Mouse (Mus musculus) MEL (cell line): ENCODE results near the gene Trip13.

Experiments
- EP300 ChIP-seq, 2 experiments: IDR thresholded peaks; 2 replicates each; pipeline ENCODE4 v1.6.1; 2011; ENCODE audit warnings: improper control_type of control experiment in 2 of 2, low read length in 2 of 2, low read depth in 1 of 2, mild to moderate bottlenecking in 1 of 2
- POLR2A ChIP-seq, 2 experiments: IDR thresholded peaks; 2 replicates each; pipeline ENCODE4 v1.6.1; 2011 to 2012; ENCODE audit warnings: low read length in 2 of 2, mild to moderate bottlenecking in 2 of 2, control low read depth in 1 of 2, improper control_type of control experiment in 1 of 2, low read depth in 1 of 2, moderate library complexity in 1 of 2; ENCODE audit not compliant: control insufficient read depth in 1 of 2, insufficient read depth in 1 of 2, poor library complexity in 1 of 2
- SMC3 ChIP-seq: IDR thresholded peaks from 2 replicates; pipeline ENCODE4 v1.6.1; 2011; ENCODE audit warnings: low read depth, low read length, improper control_type of control experiment

GRCm38 (mm10) chr13:73963551-73963950 is 26.0 kb upstream of the Trip13 start, which contains the start of gene Zdhhc11:
- TF ChIP-seq EP300 (IDR thresholded peaks at IDR 0.05; ENCODE audit: low read depth in 1 of 2, low read length in 2 of 2): no peak
- no peak for TF ChIP-seq SMC3
- TF ChIP-seq POLR2A (IDR thresholded peaks at IDR 0.05; ENCODE audit: control insufficient read depth in 1 of 2, insufficient read depth in 1 of 2, low read depth in 1 of 2, low read length in 2 of 2, poor library complexity in 1 of 2): no peak
